Mouse (Mus musculus) NIH3T3 (cell line): Measurements from ENCODE around the gene D630023F18Rik.

Source experiments
- DNase-seq: peaks from one replicate; pipeline ENCODE4 v3.0.0-alpha.2; 2012; ENCODE audit warnings: low read depth

D630023F18Rik gene

GRCm38 (mm10) chr1:65112031-65112806 is 10.8 kb downstream of the D630023F18Rik start:
- DNase-seq, result peak; percentile 96

GRCm38 (mm10) chr1:65109756-65110435 is 13.1 kb downstream of the D630023F18Rik start:
- no peak for DNase-seq

- no peak for DNase-seq
These were observed 13.8 kb downstream of the D630023F18Rik start for GRCm38 (mm10) chr1:65109196-65109595.

- no peak for DNase-seq
These were observed 15.2 kb downstream of the D630023F18Rik start for GRCm38 (mm10) chr1:65107654-65108279.

- no peak for DNase-seq
These were observed 19.7 kb downstream of the D630023F18Rik start, which contains the start of gene Cryga for GRCm38 (mm10) chr1:65103273-65103672. Gene Cryga, minus strand, starts transcription at chr1:65103373.

GRCm38 (mm10) chr1:65096953-65097352 is 26.1 kb downstream of the D630023F18Rik start:
- DNase-seq, result no peak

GRCm38 (mm10) chr1:65091566-65091965 is 31.4 kb downstream of the D630023F18Rik start:
- peak; percentile 41 for DNase-seq

- DNase-seq, result peak; percentile 66
These were observed 32.6 kb downstream of the D630023F18Rik start for GRCm38 (mm10) chr1:65090370-65090769.

- DNase-seq, result no peak
These were observed 34.3 kb downstream of the D630023F18Rik start for GRCm38 (mm10) chr1:65088567-65089356.

- no peak for DNase-seq
These were observed 40.8 kb downstream of the D630023F18Rik start, which contains the start of gene Crygb for GRCm38 (mm10) chr1:65082188-65082587. Gene Crygb, minus strand, starts transcription at chr1:65082288.

- peak; percentile 52 for DNase-seq
These were observed 47.4 kb downstream of the D630023F18Rik start for GRCm38 (mm10) chr1:65075607-65076006.

- DNase-seq, result no peak
These were observed 49.4 kb downstream of the D630023F18Rik start, which contains the start of gene Crygc for GRCm38 (mm10) chr1:65073589-65073988. Gene Crygc, minus strand, starts transcription at chr1:65073689.

- no peak for DNase-seq
These were observed 55.2 kb downstream of the D630023F18Rik start for GRCm38 (mm10) chr1:65067842-65068241.

- DNase-seq, result peak; percentile 17
These were observed 58.8 kb downstream of the D630023F18Rik start for GRCm38 (mm10) chr1:65064201-65064600.

GRCm38 (mm10) chr1:65063352-65063751 is 59.7 kb downstream of the D630023F18Rik start, which contains the start of gene Crygd:
Gene Crygd, minus strand, starts transcription at chr1:65063452.
- no peak for DNase-seq
